Mouse (Mus musculus) heart, postnatal 25 days (tissue): ENCODE data around the gene Ttc12. TPM values are rescaled to one million over a fixed set of nuclear protein-coding genes. Genes with fewer than 3 reads are reported as not detected.

Experiments used
- DNase-seq: peaks from one replicate; pipeline ENCODE4 v3.0.0; 2022; ENCODE audit warnings: low spot score
- intact Hi-C: fragments of 180-260 bp; cut with DNase I; formaldehyde crosslinking; loops from one replicate; pipeline ENCODE4 v1.15.1; 2025
- total RNA-seq, 2 experiments: library from RNA; stranded (reverse); gene quantifications; 2 replicates each; pipeline ENCODE4 v1.2.3; 2021

Ttc12 gene
- 10 to 100 TPM in 1 of 2 experiments, 1 to 10 TPM in 1; 9.1 to 11.0 TPM for total RNA-seq

- intact Hi-C loops: no loop called here
- DNase-seq: peak; percentile 83
Observed at GRCm38 (mm10) chr9:49485892-49486311, at the start of gene Ttc12. Gene Ttc12 (minus strand): TSS chr9:49486225.

GRCm38 (mm10) chr9:49534958-49535357, 48.9 kb upstream of the Ttc12 start:
- intact Hi-C loops: no loop called here
- DNase-seq: no peak

- intact Hi-C loops: no loop called here
Observed at GRCm38 (mm10) chr9:49533912-49534491, 48.0 kb upstream of the Ttc12 start.

GRCm38 (mm10) chr9:49533455-49533854, 47.4 kb upstream of the Ttc12 start:
- intact Hi-C loops: no loop called here
- DNase-seq: no peak

More at GRCm38 (mm10) chr9:49533912-49534491, 48.0 kb upstream of the Ttc12 start:
- DNase-seq: no peak

GRCm38 (mm10) chr9:49531833-49532232, 45.8 kb upstream of the Ttc12 start:
- no peak for DNase-seq
- intact Hi-C loops: no loop called here

- DNase-seq: no peak
- intact Hi-C loops: no loop called here
Observed at GRCm38 (mm10) chr9:49531257-49531656, 45.2 kb upstream of the Ttc12 start.

GRCm38 (mm10) chr9:49530739-49531138, 44.7 kb upstream of the Ttc12 start:
- intact Hi-C loops: no loop called here
- DNase-seq: no peak

GRCm38 (mm10) chr9:49529366-49529959, 43.4 kb upstream of the Ttc12 start:
- intact Hi-C loops: no loop called here
- DNase-seq: no peak

GRCm38 (mm10) chr9:49528943-49529342, 42.9 kb upstream of the Ttc12 start:
- no peak for DNase-seq
- intact Hi-C loops: no loop called here

GRCm38 (mm10) chr9:49528026-49528425, 42.0 kb upstream of the Ttc12 start:
- intact Hi-C loops: no loop called here
- DNase-seq: no peak

- no peak for DNase-seq
- intact Hi-C loops: no loop called here
Observed at GRCm38 (mm10) chr9:49527340-49527739, 41.3 kb upstream of the Ttc12 start.

- intact Hi-C loops: no loop called here
- no peak for DNase-seq
Observed at GRCm38 (mm10) chr9:49524721-49525120, 38.7 kb upstream of the Ttc12 start.

GRCm38 (mm10) chr9:49523881-49524280, 37.9 kb upstream of the Ttc12 start:
- intact Hi-C loops: no loop called here
- DNase-seq: no peak

GRCm38 (mm10) chr9:49514306-49514705, 28.3 kb upstream of the Ttc12 start:
- intact Hi-C loops: no loop called here
- no peak for DNase-seq

- intact Hi-C loops: no loop called here
- no peak for DNase-seq
Observed at GRCm38 (mm10) chr9:49510666-49511065, 24.6 kb upstream of the Ttc12 start.

- no peak for DNase-seq
- intact Hi-C loops: no loop called here
Observed at GRCm38 (mm10) chr9:49509628-49510027, 23.6 kb upstream of the Ttc12 start.

- no peak for DNase-seq
- intact Hi-C loops: no loop called here
Observed at GRCm38 (mm10) chr9:49509094-49509493, 23.1 kb upstream of the Ttc12 start.

GRCm38 (mm10) chr9:49507829-49508585, 22.0 kb upstream of the Ttc12 start:
- DNase-seq: no peak
- intact Hi-C loops: no loop called here

- intact Hi-C loops: no loop called here
- DNase-seq: no peak
Observed at GRCm38 (mm10) chr9:49504658-49505057, 18.6 kb upstream of the Ttc12 start.

- intact Hi-C loops: no loop called here
Observed at GRCm38 (mm10) chr9:49502245-49502644, 16.2 kb upstream of the Ttc12 start.

GRCm38 (mm10) chr9:49499878-49500277, 13.9 kb upstream of the Ttc12 start:
- intact Hi-C loops: loop anchor here (5.0 kb wide), 1 partner anchor 1027 kb away; the partner anchor contains the start of gene Pts
- DNase-seq: no peak

More at GRCm38 (mm10) chr9:49502245-49502644, 16.2 kb upstream of the Ttc12 start:
- no peak for DNase-seq
